Mouse (Mus musculus) spleen, postnatal 14 days (tissue): ENCODE results near the gene Commd3.

Experiments used
- DNase-seq, 2 experiments: peaks; one replicate each; pipeline ENCODE4 v3.0.0; 2021 to 2022; ENCODE audit warnings: low spot score in 2 of 2

Gene Commd3

DNA sequence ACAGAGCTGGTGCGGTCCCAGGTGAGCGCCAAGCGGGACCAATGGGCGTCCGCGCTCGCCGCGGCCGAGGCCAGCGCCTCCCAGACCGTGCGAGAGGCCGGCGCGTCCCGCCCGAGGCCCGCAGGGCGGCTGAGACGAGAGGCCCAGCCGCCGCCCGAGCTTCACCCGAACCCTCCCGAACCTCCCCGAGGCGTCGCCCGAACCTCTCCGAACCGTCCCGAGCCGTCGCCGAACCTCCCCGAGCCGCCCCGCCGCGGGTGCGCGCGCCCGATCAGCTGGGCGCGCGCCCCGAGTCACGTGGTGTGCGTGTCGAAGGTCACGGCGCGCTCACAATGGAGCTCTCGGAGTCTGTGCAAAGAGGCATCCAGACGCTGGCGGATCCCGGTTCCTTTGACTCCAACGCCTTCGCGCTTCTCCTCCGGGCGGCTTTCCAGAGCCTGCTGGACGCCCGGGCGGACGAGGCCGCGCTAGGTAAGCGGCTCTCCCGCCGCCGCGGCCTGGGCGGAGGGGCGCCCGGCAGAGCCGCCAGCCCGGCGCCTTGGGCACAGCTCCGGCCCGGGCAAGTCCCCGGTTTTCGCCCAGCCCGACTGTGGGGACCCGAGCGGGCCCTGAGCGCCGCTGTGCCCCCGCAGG lies at the start of gene Commd3:
Gene Commd3, plus strand, starts transcription at position 252 of the 633 bp plus-strand sequence.
- DNase-seq: peak; percentile 86 to 92

GRCm38 (mm10) chr2:18623219-18623618 lies 49.0 kb upstream of the Commd3 start:
- DNase-seq: no peak

DNA sequence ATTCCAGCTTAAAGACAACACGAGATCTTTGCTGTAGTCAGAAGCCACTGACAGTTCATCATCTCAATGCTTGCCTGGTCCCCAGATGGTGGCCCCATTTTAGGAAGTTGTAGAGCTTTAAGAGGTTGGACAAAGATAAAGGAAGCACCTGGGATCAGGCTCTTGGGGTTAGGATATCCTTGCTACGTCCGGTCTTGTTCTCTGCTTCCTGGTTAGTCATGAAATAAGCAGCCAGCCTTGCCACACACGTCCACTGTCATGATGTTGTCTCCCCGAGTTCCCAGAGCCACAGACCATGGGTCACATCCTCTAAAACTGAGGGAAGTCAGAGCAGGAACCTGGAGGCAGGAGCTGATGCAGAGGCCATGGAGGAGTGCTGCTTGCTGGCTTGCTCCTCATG lies 41.6 kb upstream of the Commd3 start:
- DNase-seq: no peak

DNA sequence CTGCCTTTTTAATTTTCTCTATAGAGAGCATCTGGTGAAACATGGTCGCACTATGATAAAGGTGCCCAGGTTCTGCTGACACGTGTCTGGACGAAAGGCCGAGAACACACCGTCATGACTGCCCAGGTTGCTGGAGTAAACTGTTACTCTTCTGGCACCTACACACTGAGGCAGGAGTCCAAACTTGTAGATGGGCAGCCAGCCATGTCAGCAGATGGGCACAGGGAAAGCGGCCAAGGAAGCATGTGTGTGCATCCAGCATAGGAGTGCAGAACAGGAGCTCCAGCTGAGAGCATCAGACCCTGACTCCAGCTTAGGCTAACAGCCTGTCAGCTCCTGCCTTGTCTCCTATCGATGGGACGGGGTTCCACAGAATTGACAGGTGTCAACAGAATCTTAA lies 37.1 kb upstream of the Commd3 start:
- no peak for DNase-seq

- DNase-seq: no peak
Measured at GRCm38 (mm10) chr2:18648563-18648962, 23.6 kb upstream of the Commd3 start.

GRCm38 (mm10) chr2:18654821-18655220 lies 17.4 kb upstream of the Commd3 start:
- DNase-seq: no peak

DNA sequence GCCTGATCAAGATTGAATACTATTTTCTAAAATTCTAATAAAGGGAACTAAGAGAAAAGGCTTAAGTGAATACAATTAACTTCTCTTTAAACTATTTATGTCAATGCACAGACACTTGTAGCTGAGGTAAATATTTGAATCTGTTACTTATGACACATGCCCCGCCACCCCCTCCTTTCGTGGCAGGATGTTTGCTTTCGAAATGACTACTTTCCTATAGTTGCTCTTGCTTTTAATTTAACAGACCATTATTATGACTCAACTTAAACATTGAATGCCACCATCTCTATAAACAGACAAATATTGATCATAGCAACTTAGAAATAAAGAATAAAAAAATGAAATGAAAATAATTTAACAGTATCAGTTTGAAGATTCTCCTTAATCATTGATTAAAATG lies 8.2 kb upstream of the Commd3 start:
- DNase-seq: no peak

GRCm38 (mm10) chr2:18671041-18671440 lies 1.1 kb upstream of the Commd3 start:
- DNase-seq: no peak

DNA sequence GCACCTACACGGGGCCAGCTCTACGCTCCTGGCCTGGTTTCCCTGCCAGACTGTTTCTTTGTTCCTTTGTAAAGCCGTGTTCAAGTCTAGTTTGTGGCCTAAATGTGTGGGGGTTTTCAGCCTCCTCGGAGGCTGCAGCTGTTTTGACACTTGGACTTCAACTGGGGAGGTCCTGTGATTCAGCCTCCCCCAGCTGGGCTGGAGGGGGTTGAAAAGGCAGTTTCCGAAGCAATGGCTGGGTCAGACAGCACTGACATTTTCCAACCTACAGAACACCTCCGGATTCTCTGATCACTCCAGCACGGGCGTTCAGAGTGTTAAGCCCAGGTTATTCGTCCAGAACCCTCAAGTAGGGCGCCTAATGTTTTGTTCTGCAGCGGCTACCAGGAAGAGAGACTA lies 581 bp downstream of the Commd3 start:
- DNase-seq: no peak

DNA sequence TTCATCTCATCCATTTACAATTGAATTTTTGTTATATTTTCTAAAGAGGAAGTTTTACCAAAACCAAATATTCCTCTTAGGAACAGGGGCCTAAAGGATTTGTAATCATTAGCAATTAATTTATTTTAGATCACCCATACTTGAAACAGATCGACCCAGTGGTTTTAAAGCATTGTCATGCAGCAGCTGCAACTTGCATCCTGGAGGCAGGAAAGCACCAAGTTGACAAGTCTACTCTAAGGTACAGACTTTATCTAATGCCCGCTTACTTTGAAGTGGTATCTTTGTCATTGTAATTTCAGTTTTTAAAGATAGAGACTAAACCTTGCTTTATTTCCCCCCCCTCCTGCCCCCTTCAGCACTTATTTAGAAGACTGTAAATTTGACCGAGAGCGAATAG lies 1.6 kb downstream of the Commd3 start:
- DNase-seq: no peak

DNA sequence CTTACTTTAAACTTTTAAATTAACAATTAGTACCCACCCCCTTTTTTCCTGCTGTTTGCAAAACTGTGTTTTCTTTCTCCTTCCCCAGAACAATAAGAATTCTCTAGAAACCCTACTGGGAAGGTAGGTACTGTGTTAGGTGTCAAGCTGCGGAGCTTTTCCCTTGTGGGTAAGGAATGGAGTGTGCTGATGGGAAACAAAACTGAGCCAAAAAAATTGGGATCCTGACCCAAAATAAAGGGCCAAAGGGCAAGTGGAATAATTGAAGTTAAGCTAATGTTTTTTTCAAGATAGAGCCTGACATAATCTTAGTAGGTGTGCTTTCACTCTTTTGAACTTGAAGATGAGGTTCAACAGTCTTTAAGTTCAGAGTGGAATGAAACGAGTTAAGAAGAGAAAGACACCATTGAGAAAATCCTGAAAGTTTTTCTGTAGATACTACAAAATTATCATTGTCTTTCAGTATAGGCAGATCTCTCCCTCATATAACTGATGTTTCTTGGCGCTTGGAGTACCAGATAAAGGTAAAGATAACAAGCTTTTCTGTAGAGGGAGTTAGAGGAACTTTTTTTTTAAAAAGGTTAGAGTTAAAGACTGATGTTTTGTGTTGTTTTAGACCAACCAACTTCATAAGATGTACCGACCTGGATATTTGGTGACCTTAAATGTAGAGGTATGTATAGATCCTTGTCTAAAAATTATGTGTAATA lies 2.2 kb downstream of the Commd3 start:
- DNase-seq: no peak

GRCm38 (mm10) chr2:18675681-18676456 lies 3.7 kb downstream of the Commd3 start:
- no peak for DNase-seq

GRCm38 (mm10) chr2:18676457-18676935 lies 4.3 kb downstream of the Commd3 start:
- DNase-seq: peak in 1 of 2 experiments; percentile 18

- peak in 1 of 2 experiments; percentile 23 for DNase-seq
Measured at GRCm38 (mm10) chr2:18676936-18677491, 4.8 kb downstream of the Commd3 start, which contains the start of gene Bmi1. Gene Bmi1 (plus strand): TSS chr2:18677018.

- peak in 1 of 2 experiments; percentile 14 for DNase-seq
Measured at GRCm38 (mm10) chr2:18677631-18678471, 5.7 kb downstream of the Commd3 start.

GRCm38 (mm10) chr2:18679701-18680100 lies 7.5 kb downstream of the Commd3 start:
- DNase-seq: no peak

DNA sequence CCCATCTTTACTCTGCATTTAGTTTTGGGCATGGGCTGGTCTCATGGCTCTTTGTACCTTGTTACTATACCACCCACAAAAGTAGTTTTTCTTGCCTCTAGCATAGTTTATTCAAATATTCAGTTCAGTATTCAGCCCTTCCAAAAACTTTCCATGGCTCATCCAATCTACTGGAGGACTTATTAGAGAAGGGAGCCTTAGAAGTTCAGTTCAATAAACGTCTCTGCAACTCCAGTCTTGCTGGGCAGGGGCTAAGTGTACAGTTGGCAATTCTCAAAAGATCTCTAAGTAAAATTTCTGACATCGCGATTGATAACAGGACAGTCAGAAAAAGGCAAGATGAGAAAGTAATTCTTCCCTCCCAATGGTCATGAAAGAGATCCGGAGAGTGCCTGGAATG lies 8.3 kb downstream of the Commd3 start:
- no peak for DNase-seq

GRCm38 (mm10) chr2:18680961-18681360 lies 8.8 kb downstream of the Commd3 start:
- peak in 1 of 2 experiments; percentile 12 for DNase-seq

DNA sequence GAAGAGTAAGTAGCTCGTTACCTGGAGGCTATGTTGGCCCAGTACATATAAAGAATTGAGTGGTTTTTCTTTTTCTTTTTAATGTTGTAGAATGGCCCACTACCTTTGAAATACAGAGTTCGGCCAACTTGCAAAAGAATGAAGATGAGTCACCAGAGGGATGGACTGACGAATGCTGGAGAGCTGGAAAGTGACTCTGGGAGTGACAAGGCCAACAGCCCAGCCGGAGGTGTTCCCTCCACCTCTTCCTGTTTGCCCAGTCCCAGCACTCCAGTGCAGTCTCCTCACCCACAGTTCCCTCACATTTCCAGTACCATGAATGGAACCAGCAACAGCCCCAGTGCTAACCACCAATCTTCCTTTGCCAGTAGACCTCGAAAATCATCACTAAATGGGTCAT lies 11.9 kb downstream of the Commd3 start:
- DNase-seq: no peak

GRCm38 (mm10) chr2:18686386-18686785 lies 14.2 kb downstream of the Commd3 start:
- DNase-seq: no peak

GRCm38 (mm10) chr2:18686826-18687519 lies 14.8 kb downstream of the Commd3 start:
- DNase-seq: no peak
